Mouse (Mus musculus) erythroblast, embryonic 14.5 days (primary cell): ENCODE data around the gene Vamp1. TPM values are rescaled to one million over a fixed set of nuclear protein-coding genes. Genes with fewer than 3 reads are reported as not detected.
A peak's percentile ranks its signal among the peaks of the same experiment; 100 is the strongest.

Source experiments
- H3K27me3 ChIP-seq: 2 replicates; pipeline ENCODE4 v1.6.1; 2012; ENCODE audit warnings: inconsistent platforms; ENCODE audit not compliant: control insufficient read depth
- H3K36me3 ChIP-seq: 2 replicates; pipeline ENCODE4 v1.6.1; 2012; ENCODE audit warnings: mild to moderate bottlenecking, inconsistent platforms; ENCODE audit not compliant: control insufficient read depth
- H3K4me1 ChIP-seq: 2 replicates; pipeline ENCODE4 v1.6.1; 2012; ENCODE audit warnings: inconsistent platforms; ENCODE audit not compliant: control insufficient read depth
- H3K4me3 ChIP-seq: replicated peaks from 2 replicates; pipeline ENCODE3; 2012; ENCODE audit warnings: moderate library complexity, mild to moderate bottlenecking, inconsistent platforms
- H3K9me3 ChIP-seq: 2 replicates; pipeline ENCODE4 v1.6.1; 2012; ENCODE audit warnings: low read length, inconsistent platforms, mixed read lengths; ENCODE audit not compliant: control insufficient read depth
- GATA1 ChIP-seq: IDR thresholded peaks from 2 replicates; pipeline ENCODE4 v1.6.1; 2012; ENCODE audit warnings: low read length, inconsistent platforms, mixed read lengths
- TAL1 ChIP-seq: IDR thresholded peaks from 3 replicates; pipeline ENCODE4 v1.6.1; 2012; ENCODE audit warnings: low read length, inconsistent platforms, mixed read lengths
- polyA plus RNA-seq: library from polyadenylated mRNA; stranded (reverse); fragments of >175 nt; gene quantifications from 2 replicates; pipeline ENCODE4 v1.2.3, GENCODE M21; 2012

Vamp1 gene
- 0.13 and 0.14 TPM in 2 replicates for polyA plus RNA-seq

DNA sequence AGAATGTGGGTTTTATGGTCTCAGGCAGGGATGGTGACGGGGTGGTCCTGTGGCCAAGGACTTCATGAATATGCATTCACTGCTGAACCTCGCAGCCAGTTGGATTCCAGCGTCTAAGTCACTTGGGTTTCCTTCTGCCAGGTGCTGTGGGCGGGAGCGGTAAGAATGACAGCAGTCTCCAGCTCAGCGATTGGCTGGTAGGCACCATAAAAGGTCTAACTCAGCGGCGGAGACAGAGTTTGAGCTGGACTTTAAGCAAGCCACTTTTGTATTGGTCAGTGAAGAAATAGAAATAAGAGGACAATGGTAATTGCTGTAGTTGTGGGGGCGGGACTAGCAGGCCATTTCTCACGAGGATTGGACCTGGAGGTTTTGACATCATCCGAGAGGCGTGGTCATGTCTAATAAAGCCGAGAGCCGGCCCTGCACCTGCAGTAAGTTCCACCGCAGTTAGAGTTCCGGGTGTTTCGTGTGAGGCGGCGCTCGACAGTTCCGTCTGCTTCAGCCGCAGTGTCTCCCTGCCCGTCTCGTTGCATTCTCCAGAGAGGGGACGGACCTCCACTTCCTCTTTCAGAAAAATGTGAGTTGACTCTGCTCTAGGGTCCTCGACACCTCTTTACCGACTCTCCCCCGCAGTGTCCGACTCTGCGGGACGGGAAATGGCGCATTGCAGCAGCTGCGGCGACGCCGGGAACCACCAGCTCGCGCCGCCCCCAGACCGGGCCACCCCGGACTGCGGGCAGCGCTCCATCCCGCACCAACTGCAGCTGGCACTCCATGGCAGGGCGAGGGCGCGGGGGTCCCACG, at the start of gene Vamp1:
TSS of gene Vamp1 (plus strand) at position 404 of the 807 bp plus-strand sequence.
- Histone ChIP-seq H3K36me3 (peaks cover 11% of the 10 kb centered on the region), H3K27me3 (peaks cover 36% of the 10 kb centered on the region), H3K4me1 (peaks cover 22% of the 10 kb centered on the region), H3K4me3 (peak within 1 kb of the TSS; percentile 76), H3K9me3 (no peaks in the 10 kb centered on the region)
- TF ChIP-seq TAL1, result no peak

- no peak for TF ChIP-seq GATA1
- no peak for TF ChIP-seq TAL1
- H3K4me3 ChIP-seq, result peak within 1 kb of the TSS; percentile 77
- H3K4me1 ChIP-seq, result peaks cover 74% of the 10 kb centered on the region
- H3K36me3 ChIP-seq, result peaks cover 84% of the 10 kb centered on the region
- H3K9me3 ChIP-seq, result no peaks in the 10 kb centered on the region
- no peaks in the 10 kb centered on the region for H3K27me3 ChIP-seq
Measured at GRCm38 (mm10) chr6:125166051-125166751, 49.1 kb upstream of the Vamp1 start, which contains the start of gene Gapdh. Gene Gapdh (minus strand): TSS chr6:125166467.

DNA sequence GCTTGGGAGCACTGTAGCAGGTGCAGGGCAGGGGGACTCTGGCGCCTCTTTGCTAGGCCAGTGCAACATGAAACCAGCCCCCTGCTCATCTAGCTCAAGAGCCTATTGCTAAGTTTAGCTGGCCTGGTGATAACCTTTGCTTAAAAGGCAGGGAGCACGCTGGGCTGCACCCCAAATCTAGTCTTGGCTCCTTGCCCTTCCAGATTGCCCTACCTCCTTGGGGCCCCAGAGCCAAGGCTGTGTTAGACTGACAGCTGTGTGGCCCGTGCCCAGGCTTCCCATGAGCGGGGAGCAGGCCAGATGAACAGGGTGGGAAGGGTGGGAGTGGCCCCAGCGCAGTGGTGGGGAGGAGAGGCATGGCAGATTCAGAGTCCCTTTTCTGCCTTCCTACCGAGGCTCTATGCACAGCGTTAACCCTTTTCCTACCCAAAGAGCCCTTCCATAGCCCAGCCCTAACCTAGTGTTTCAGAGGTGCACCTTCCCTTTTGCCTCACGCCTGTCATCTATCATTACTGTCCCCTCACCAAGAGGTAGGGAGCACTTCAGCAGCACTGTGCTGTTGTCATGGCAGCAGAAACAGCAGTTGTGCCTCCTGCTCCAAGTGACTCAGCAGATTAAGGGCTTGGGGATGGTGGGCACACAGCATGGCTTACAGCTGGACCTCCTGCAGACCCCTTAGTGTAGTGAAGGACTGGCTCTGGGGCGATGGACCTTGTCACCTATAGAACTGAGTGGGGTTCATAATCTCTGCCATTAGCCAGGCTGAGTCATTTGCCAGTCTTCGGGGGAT, 48.3 kb upstream of the Vamp1 start:
- peak overlapping the region; percentile 77 for H3K4me3 ChIP-seq
- TF ChIP-seq GATA1, result no peak
- TF ChIP-seq TAL1, result no peak
- no peaks in the 10 kb centered on the region for H3K9me3 ChIP-seq
- no peaks in the 10 kb centered on the region for H3K27me3 ChIP-seq
- peaks cover 84% of the 10 kb centered on the region for H3K36me3 ChIP-seq
- peaks cover 68% of the 10 kb centered on the region for H3K4me1 ChIP-seq

DNA sequence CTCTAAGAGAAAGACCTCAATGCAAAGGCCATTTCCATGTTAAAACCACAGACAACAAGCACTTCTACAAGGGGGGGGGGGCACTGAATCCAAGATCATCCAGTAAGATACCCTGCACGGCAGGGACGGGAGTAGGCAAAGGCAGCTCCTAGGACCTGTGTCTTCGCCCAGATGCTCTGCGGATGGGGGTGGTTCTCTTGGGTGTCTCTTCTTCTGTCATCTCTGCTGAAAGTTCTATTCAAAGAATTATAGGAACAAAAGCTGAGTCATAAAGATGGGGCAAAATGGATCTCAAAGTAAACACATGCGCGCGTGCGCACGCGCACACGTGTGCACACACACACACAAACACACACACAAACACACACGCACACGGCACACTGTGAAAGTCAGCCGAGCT, 47.3 kb upstream of the Vamp1 start:
- Histone ChIP-seq H3K9me3 (no peaks in the 10 kb centered on the region), H3K4me3 (no peak overlapping the region)

GRCm38 (mm10) chr6:125170194-125170593, 45.2 kb upstream of the Vamp1 start:
- H3K4me1 ChIP-seq, result peaks cover 42% of the 10 kb centered on the region
- H3K9me3 ChIP-seq, result no peaks in the 10 kb centered on the region
- no peak for TF ChIP-seq TAL1
- peaks cover 90% of the 10 kb centered on the region for H3K36me3 ChIP-seq
- H3K27me3 ChIP-seq, result no peaks in the 10 kb centered on the region; the same call in 1 of the 2 replicates
- H3K4me3 ChIP-seq, result no peak overlapping the region

More for the DNA sequence above, 47.3 kb upstream of the Vamp1 start:
- no peaks in the 10 kb centered on the region for H3K27me3 ChIP-seq
- no peak for TF ChIP-seq TAL1
- no peak for TF ChIP-seq GATA1
- H3K4me1 ChIP-seq, result peaks cover 59% of the 10 kb centered on the region
- peaks cover 84% of the 10 kb centered on the region for H3K36me3 ChIP-seq

GRCm38 (mm10) chr6:125172474-125172873, 42.9 kb upstream of the Vamp1 start:
- TF ChIP-seq TAL1 (no peak), GATA1 (no peak)
- Histone ChIP-seq H3K9me3 (no peaks in the 10 kb centered on the region), H3K36me3 (peaks cover 100% of the 10 kb centered on the region), H3K4me3 (no peak overlapping the region), H3K27me3 (no peaks in the 10 kb centered on the region; the same call in 1 of the 2 replicates), H3K4me1 (peaks cover 19% of the 10 kb centered on the region)

DNA sequence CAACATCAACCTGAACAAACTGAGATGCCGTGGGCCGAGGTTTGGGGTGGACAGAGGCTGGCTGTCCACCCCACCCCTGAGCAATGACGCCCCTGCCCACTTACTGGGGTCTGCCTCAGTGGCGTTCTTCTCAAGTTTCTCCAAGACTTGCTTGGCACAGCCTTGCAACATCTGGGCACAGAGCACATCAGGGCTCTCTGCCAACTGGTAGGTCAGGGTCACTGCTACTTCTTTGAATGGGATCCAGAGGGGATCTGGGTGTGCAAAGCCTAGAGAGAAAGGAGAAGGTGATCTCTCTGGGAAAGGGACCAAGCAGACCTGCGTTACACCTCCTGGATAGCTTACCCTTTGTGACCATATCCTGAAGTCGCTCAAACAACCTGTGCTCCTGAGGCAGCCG, 42.1 kb upstream of the Vamp1 start:
- no peak for TF ChIP-seq TAL1
- TF ChIP-seq GATA1, result no peak
- peaks cover 100% of the 10 kb centered on the region for H3K36me3 ChIP-seq
- no peaks in the 10 kb centered on the region; the same call in 1 of the 2 replicates for H3K27me3 ChIP-seq
- H3K4me1 ChIP-seq, result peaks cover 11% of the 10 kb centered on the region
- no peaks in the 10 kb centered on the region for H3K9me3 ChIP-seq
- H3K4me3 ChIP-seq, result no peak overlapping the region

GRCm38 (mm10) chr6:125175469-125175868, 39.9 kb upstream of the Vamp1 start:
- H3K4me3 ChIP-seq, result no peak overlapping the region
- H3K9me3 ChIP-seq, result no peaks in the 10 kb centered on the region
- H3K27me3 ChIP-seq, result no peaks in the 10 kb centered on the region; the same call in 1 of the 2 replicates
- H3K36me3 ChIP-seq, result peaks cover 100% of the 10 kb centered on the region
- H3K4me1 ChIP-seq, result peaks cover 3% of the 10 kb centered on the region
- TF ChIP-seq GATA1 (no peak), TAL1 (no peak)
